Mouse (Mus musculus) forebrain, embryonic 13.5 days (tissue): ENCODE measurements around the gene Dnajc14. TPM values are rescaled to one million over a fixed set of nuclear protein-coding genes. Genes with fewer than 3 reads are reported as not detected.

Source experiments
- ATAC-seq: fragments of 200-750 bp; cut with Nextera tagmentation; 2 replicates; pipeline ENCODE4 v1.8.0; 2017
- H3K27ac ChIP-seq: fragments of 300-500 bp; sonication (generic); 2 replicates; pipeline ENCODE4 v1.5.1; 2015; ENCODE audit warnings: inconsistent platforms, mild to moderate bottlenecking, moderate library complexity
- H3K27me3 ChIP-seq: fragments of 300-500 bp; sonication (generic); 2 replicates; pipeline ENCODE4 v1.6.1; 2015; ENCODE audit warnings: mild to moderate bottlenecking, inconsistent platforms
- H3K36me3 ChIP-seq: fragments of 300-500 bp; sonication (generic); 2 replicates; pipeline ENCODE4 v1.6.1; 2015; ENCODE audit warnings: mild to moderate bottlenecking, inconsistent platforms; ENCODE audit not compliant: poor library complexity, severe bottlenecking
- H3K4me1 ChIP-seq: fragments of 300-500 bp; sonication (generic); 2 replicates; pipeline ENCODE4 v1.6.1; 2015; ENCODE audit warnings: inconsistent platforms
- H3K4me2 ChIP-seq: fragments of 300-500 bp; sonication (generic); 2 replicates; pipeline ENCODE4 v1.6.1; 2015; ENCODE audit warnings: inconsistent platforms, mild to moderate bottlenecking, moderate library complexity
- H3K4me3 ChIP-seq: fragments of 300-500 bp; sonication (generic); 2 replicates; pipeline ENCODE4 v1.5.1; 2015; ENCODE audit warnings: mild to moderate bottlenecking, inconsistent platforms
- H3K9ac ChIP-seq: fragments of 300-500 bp; sonication (generic); 2 replicates; pipeline ENCODE4 v1.6.1; 2015; ENCODE audit warnings: mild to moderate bottlenecking, inconsistent platforms
- H3K9me3 ChIP-seq: fragments of 300-500 bp; sonication (generic); replicated peaks from 2 replicates; pipeline ENCODE4 v1.6.1; 2016; ENCODE audit warnings: inconsistent platforms
- WGBS: fragments of 180-500 bp; shearing (Covaris S2); methylation state at CpG from one replicate; pipeline ENCODE4 v1.1.7; 2015; 5-methylcytosine and 5-hydroxymethylcytosine counted together
- polyA plus RNA-seq: library from polyadenylated mRNA; unstranded; fragments of >200 nt; fragmentation: Nextera tagmentation; extraction: Ambion mirVana; gene quantifications from 2 replicates; pipeline ENCODE4 v1.2.1, GENCODE M21; 2015

Gene Dnajc14
- polyA plus RNA-seq, 1 experiment from 2014 or later = 52.2 TPM

DNA sequence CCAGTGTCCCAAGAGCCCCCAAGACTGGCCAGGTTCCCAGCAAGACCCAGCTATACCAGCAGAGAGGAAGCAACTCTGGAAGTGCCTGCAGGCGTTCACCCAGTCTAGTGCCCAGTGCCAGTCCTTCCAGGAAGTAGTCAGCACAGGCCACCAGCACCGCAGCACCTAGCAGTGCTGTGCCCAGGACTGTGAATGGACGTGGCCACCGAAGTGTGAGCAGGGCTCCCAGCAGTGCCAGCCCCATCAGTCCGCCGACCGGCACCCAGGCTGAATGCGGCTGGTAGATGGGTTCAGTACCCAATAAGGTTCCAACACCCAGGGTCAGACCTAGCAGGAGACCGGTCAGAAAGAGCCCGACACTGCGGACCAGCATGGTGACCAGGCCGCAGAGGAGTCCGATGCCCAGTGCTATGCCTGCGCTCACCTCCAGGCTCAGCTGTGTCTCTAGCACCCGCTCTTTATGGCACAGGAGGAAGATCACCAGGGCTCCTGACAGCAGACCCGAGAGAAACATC is 1.8 kb upstream of the Dnajc14 start:
- WGBS = 87% methylated on average over 16 of the region's 16 CpGs
- H3K4me2 ChIP-seq = no peak overlapping the region
- H3K36me3 ChIP-seq = peaks cover 42% of the 10 kb centered on the region
- no peak for ATAC-seq
- no peaks in the 10 kb centered on the region for H3K9me3 ChIP-seq
- H3K9ac ChIP-seq = peak overlapping the region; percentile 88
- peaks cover 30% of the 10 kb centered on the region for H3K4me1 ChIP-seq
- H3K4me3 ChIP-seq = no peak overlapping the region
- H3K27ac ChIP-seq = no peak overlapping the region
- no peaks in the 10 kb centered on the region for H3K27me3 ChIP-seq

- WGBS = 69% methylated on average over 4 of the region's 4 CpGs
- H3K4me3 ChIP-seq = peak overlapping the region; percentile 78
- ATAC-seq = no peak
Observed at GRCm38 (mm10) chr10:128802956-128803355, 906 bp upstream of the Dnajc14 start.

GRCm38 (mm10) chr10:128803361-128803760 is 501 bp upstream of the Dnajc14 start:
- peak overlapping the region; percentile 78 for H3K4me3 ChIP-seq
- peak overlapping the region; percentile 98; the same call in 1 of the 2 replicates for H3K27ac ChIP-seq
- no peaks in the 10 kb centered on the region for H3K9me3 ChIP-seq
- peak overlapping the region; percentile 88 for H3K9ac ChIP-seq
- 14% methylated on average over 6 of the region's 6 CpGs for WGBS
- H3K36me3 ChIP-seq = peaks cover 55% of the 10 kb centered on the region
- H3K27me3 ChIP-seq = no peaks in the 10 kb centered on the region
- H3K4me1 ChIP-seq = peaks cover 43% of the 10 kb centered on the region
- ATAC-seq = no peak
- peak overlapping the region; percentile 78 for H3K4me2 ChIP-seq

More at GRCm38 (mm10) chr10:128802956-128803355, 906 bp upstream of the Dnajc14 start:
- H3K27ac ChIP-seq = no peak overlapping the region
- H3K9me3 ChIP-seq = no peaks in the 10 kb centered on the region
- H3K9ac ChIP-seq = peak overlapping the region; percentile 88
- H3K36me3 ChIP-seq = peaks cover 51% of the 10 kb centered on the region
- H3K4me2 ChIP-seq = peak overlapping the region; percentile 78
- H3K27me3 ChIP-seq = no peaks in the 10 kb centered on the region
- peaks cover 39% of the 10 kb centered on the region for H3K4me1 ChIP-seq

GRCm38 (mm10) chr10:128804271-128805091 is 619 bp downstream of the Dnajc14 start, which contains the start of gene Tmem198b:
Gene Tmem198b (minus strand): TSS chr10:128804370.
- Histone ChIP-seq H3K9me3 (no peaks in the 10 kb centered on the region), H3K36me3 (peaks cover 58% of the 10 kb centered on the region), H3K27ac (peak within 1 kb of the TSS; percentile 98), H3K4me3 (peak within 1 kb of the TSS; percentile 78), H3K9ac (peak within 1 kb of the TSS; percentile 88), H3K4me1 (peaks cover 54% of the 10 kb centered on the region), H3K27me3 (no peaks in the 10 kb centered on the region), H3K4me2 (peak within 1 kb of the TSS; percentile 78)
- ATAC-seq = peak; percentile 73
- WGBS = under 1% methylated on average over 27 of the region's 28 CpGs

- Histone ChIP-seq H3K4me3 (peak overlapping the region; percentile 78), H3K9me3 (no peaks in the 10 kb centered on the region), H3K27ac (peak overlapping the region; percentile 98), H3K9ac (peak overlapping the region; percentile 88), H3K4me1 (peaks cover 58% of the 10 kb centered on the region), H3K27me3 (no peaks in the 10 kb centered on the region), H3K4me2 (peak overlapping the region; percentile 78), H3K36me3 (peaks cover 56% of the 10 kb centered on the region)
- peak; percentile 93 for ATAC-seq
- WGBS = under 1% methylated on average over 65 of the region's 70 CpGs
Observed at GRCm38 (mm10) chr10:128805092-128806000, 1.5 kb downstream of the Dnajc14 start.

DNA sequence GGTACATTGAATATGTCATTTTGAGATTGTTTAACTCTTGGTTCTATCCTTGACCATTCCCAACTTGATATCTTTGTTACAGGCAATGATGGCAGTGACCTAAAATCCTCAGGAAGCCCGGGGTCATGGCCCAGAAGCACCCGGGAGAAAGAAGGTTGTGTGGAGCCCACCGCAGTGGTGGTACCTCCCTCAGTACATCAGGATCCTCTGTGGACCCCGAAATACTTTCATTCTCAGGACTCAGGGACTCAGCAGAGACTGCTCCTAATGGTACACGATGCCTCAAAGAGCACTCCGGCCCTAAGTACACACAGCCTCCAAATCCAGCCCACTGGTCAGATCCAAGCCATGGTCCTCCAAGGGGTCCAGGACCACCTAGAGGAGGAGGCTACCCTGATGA is 2.2 kb downstream of the Dnajc14 start:
- ATAC-seq = no peak
- peak overlapping the region; percentile 78 for H3K4me2 ChIP-seq
- peaks cover 58% of the 10 kb centered on the region for H3K4me1 ChIP-seq
- no peaks in the 10 kb centered on the region for H3K9me3 ChIP-seq
- 74% methylated on average over 6 of the region's 6 CpGs for whole genome bisulfite sequencing
- H3K36me3 ChIP-seq = peaks cover 49% of the 10 kb centered on the region
- H3K9ac ChIP-seq = peak overlapping the region; percentile 88
- H3K4me3 ChIP-seq = peak overlapping the region; percentile 78
- H3K27me3 ChIP-seq = no peaks in the 10 kb centered on the region
- no peak overlapping the region; the same call in 1 of the 2 replicates for H3K27ac ChIP-seq

GRCm38 (mm10) chr10:128807018-128807417 is 3.2 kb downstream of the Dnajc14 start:
- Histone ChIP-seq H3K4me1 (peaks cover 58% of the 10 kb centered on the region), H3K27ac (no peak overlapping the region), H3K27me3 (no peaks in the 10 kb centered on the region), H3K9me3 (no peaks in the 10 kb centered on the region), H3K36me3 (peaks cover 42% of the 10 kb centered on the region), H3K4me2 (peak overlapping the region; percentile 78), H3K4me3 (peak overlapping the region; percentile 78), H3K9ac (peak overlapping the region; percentile 88)
- no peak for ATAC-seq
- 96% methylated on average over 8 of the region's 8 CpGs for WGBS

DNA sequence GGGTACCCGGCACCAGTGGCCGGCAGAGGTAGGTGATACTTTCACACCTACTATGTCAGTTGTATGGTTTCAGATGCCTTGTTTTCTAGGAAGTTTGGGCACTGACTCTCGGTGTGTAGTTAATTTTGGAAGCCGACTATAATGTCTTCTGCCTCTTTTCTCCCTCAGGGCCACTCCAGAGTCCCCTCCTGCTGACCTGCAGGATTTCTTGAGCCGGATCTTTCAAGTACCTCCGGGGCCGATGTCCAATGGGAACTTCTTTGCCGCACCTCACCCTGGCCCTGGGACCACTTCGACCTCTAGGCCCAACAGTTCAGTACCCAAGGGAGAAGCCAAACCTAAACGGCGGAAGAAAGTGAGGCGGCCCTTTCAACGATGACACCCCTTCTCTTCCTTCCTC is 13.2 kb downstream of the Dnajc14 start, which contains the start of gene Sarnp:
Gene Sarnp, plus strand, starts transcription at position 301 of the 400 bp plus-strand sequence.
- H3K36me3 ChIP-seq = peaks cover 72% of the 10 kb centered on the region
- 92% methylated on average over 13 of the region's 13 CpGs for WGBS

GRCm38 (mm10) chr10:128820217-128820616 is 16.4 kb downstream of the Dnajc14 start:
- peaks cover 20% of the 10 kb centered on the region for H3K4me1 ChIP-seq
- ATAC-seq = no peak
- peaks cover 54% of the 10 kb centered on the region for H3K36me3 ChIP-seq
- H3K4me2 ChIP-seq = peak overlapping the region; percentile 61
- H3K4me3 ChIP-seq = no peak overlapping the region
- no peaks in the 10 kb centered on the region for H3K9me3 ChIP-seq
- no peak overlapping the region for H3K9ac ChIP-seq
- no peaks in the 10 kb centered on the region for H3K27me3 ChIP-seq
- H3K27ac ChIP-seq = no peak overlapping the region
- 78% methylated on average over 4 of the region's 4 CpGs for WGBS

More for the DNA sequence above, 13.2 kb downstream of the Dnajc14 start, which contains the start of gene Sarnp:
- no peak within 1 kb of the TSS for H3K9ac ChIP-seq
- H3K4me2 ChIP-seq = no peak within 1 kb of the TSS
- H3K27me3 ChIP-seq = no peaks in the 10 kb centered on the region
- H3K4me3 ChIP-seq = no peak within 1 kb of the TSS
- no peaks in the 10 kb centered on the region for H3K9me3 ChIP-seq
- no peak for ATAC-seq
- H3K27ac ChIP-seq = no peak within 1 kb of the TSS
- peaks cover 9% of the 10 kb centered on the region for H3K4me1 ChIP-seq

DNA sequence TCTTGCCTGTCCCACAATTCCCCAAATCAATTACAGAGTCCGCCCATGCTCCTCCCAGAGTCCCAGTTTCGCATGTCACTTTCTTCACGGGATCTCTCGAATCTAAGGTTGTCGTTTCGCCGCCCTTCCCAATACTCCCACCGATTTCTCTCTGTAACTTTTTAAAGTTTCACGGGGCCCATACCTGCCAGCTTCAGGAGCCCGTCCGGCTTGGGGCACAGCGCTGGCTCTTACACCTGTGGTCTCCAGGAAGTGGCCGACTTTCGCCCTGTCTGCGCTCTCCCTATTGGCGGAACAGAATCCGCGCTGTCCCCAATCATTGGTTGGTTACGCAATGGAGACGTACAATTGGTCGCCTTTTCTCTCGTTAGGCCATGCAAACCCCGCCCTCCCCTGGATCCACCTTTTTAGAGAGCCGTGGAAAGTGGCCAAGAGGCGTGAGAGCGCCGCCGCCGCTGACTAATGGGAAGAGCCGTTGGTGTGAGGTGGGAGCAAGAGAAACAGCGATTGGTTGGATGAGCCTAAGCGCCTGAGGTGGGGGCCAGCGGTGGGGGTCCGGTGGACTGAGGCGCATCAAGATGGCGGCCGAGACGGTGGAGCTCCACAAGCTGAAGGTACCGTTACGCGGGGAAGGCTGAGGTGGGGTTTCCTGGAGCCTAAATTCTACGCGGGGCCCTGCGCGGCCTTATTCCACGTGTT is 17.6 kb downstream of the Dnajc14 start, which contains the start of gene Ormdl2:
Gene Ormdl2, minus strand, starts transcription at position 288 of the 699 bp plus-strand sequence.
- WGBS = under 1% methylated on average over 46 of the region's 46 CpGs
- H3K27ac ChIP-seq = peak within 1 kb of the TSS; percentile 60; the same call in 1 of the 2 replicates
- H3K4me2 ChIP-seq = peak within 1 kb of the TSS; percentile 89
- peak; percentile 100 for ATAC-seq
- H3K27me3 ChIP-seq = no peaks in the 10 kb centered on the region
- H3K9ac ChIP-seq = peak within 1 kb of the TSS; percentile 88
- H3K36me3 ChIP-seq = peaks cover 50% of the 10 kb centered on the region
- peaks cover 20% of the 10 kb centered on the region for H3K4me1 ChIP-seq
- H3K4me3 ChIP-seq = peak within 1 kb of the TSS; percentile 91
- H3K9me3 ChIP-seq = no peaks in the 10 kb centered on the region

GRCm38 (mm10) chr10:128822135-128822534 is 18.3 kb downstream of the Dnajc14 start:
- 0 out of 2 replicates have a peak, but pooled peaks have one; percentile 1 for ATAC-seq
- Histone ChIP-seq H3K27me3 (no peaks in the 10 kb centered on the region), H3K9ac (peak overlapping the region; percentile 88), H3K27ac (peak overlapping the region; percentile 60; the same call in 1 of the 2 replicates), H3K4me2 (peak overlapping the region; percentile 89), H3K4me1 (peaks cover 20% of the 10 kb centered on the region), H3K9me3 (no peaks in the 10 kb centered on the region), H3K4me3 (peak overlapping the region; percentile 91), H3K36me3 (peaks cover 43% of the 10 kb centered on the region)
- WGBS = 4% methylated on average over 13 of the region's 13 CpGs
